Mouse (Mus musculus) embryo, embryonic 10 days (tissue): ENCODE measurements around the gene Bcr.

Experiments
- DNase-seq: peaks from one replicate; pipeline ENCODE4 v3.0.0-alpha.2; 2015; ENCODE audit warnings: low spot score

The Bcr gene

GRCm38 (mm10) chr10:75130372-75131046, 70.1 kb downstream of the Bcr start:
- DNase-seq, result no peak

DNA sequence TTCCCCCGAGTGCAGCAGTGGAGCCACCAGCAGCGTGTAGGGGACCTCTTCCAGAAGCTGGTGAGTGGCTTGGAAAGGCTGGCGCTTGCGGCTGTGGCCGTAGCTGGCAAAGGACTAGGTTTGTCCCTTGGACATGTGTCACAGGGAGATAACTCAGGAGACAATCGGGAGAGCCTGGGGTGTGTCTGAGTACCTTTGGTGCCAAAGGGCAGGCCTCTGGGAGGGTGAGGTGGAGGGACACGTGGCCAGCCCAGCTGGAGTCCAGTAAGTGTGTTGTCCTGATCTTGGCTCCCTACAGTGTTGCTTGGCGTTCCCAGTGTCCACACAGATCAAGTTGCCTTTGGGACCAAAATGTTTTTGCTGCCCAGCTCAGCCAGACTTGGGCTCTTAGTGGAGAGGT, 71.2 kb downstream of the Bcr start:
- DNase-seq, result no peak

- no peak for DNase-seq
These were observed 74.6 kb downstream of the Bcr start for GRCm38 (mm10) chr10:75134861-75135517.

GRCm38 (mm10) chr10:75135518-75136162, 75.2 kb downstream of the Bcr start:
- DNase-seq, result no peak

- DNase-seq, result no peak
These were observed 76.8 kb downstream of the Bcr start for GRCm38 (mm10) chr10:75137148-75137547.

- DNase-seq, result no peak
These were observed 84.8 kb downstream of the Bcr start for GRCm38 (mm10) chr10:75145221-75145620.

- DNase-seq, result no peak
These were observed 85.6 kb downstream of the Bcr start for GRCm38 (mm10) chr10:75146001-75146400.

GRCm38 (mm10) chr10:75146619-75147018, 86.2 kb downstream of the Bcr start:
- DNase-seq, result no peak

DNA sequence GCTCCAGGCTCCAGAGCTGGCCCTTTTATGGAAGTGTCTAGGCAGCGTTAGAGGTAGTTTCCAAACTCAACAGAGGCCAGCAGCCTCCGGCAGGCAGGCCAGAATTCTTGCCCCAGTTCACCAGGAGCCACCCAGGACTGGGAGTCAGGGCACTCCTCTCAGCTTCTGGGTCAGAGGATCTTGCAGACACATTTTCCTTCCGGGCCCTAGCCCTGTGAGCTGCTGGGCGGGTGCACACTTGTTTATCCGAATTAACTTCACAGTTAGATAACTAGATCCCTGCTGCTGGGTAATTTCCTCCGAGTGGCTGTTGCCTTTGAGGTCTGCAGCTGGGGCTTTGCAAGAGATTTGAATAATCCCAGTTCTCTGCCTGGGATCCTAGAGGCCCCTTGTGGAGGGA, 87.9 kb downstream of the Bcr start:
- DNase-seq, result no peak

GRCm38 (mm10) chr10:75150361-75150760, 90.0 kb downstream of the Bcr start:
- DNase-seq, result no peak

DNA sequence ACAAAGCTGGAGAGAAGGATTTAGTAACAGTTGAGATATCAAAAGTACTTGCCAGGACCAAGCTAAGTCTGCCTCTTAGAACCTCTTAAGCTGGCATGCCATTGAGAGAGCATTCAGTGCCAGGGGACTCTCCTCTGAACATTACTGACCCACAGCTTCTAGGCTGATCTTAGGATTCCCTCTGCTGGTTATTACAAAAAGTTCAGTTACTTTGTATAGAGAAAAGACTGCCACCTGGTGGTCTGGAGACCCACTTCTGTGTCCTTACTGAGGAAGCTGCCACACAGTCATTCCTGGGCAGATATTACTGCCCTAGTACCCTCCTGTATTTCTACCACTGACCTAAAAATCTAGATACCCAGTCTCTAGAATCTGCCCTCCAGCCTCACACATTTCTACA, 90.9 kb downstream of the Bcr start:
- DNase-seq, result peak; percentile 79

- DNase-seq, result peak; percentile 50
These were observed 96.4 kb downstream of the Bcr start for GRCm38 (mm10) chr10:75156835-75157234.

DNA sequence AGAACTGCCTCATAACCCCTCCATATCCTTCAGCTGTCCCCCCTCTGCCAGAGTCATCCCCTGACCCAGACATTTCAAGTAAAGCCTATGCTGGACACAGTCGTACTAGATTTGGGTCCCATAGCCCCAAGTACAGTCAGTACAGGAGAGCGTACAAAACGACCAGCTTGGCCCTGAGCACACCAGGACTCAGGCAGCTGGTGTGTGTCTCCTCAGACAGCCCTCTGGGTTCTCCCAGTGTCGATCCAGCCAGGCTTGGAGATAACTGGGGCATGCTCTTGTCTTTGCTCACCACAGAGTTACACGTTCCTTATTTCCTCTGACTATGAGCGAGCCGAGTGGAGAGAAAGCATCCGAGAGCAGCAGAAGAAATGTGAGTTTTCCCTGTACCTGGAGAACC, 97.3 kb downstream of the Bcr start:
- DNase-seq, result no peak

- DNase-seq, result no peak
These were observed 98.0 kb downstream of the Bcr start for GRCm38 (mm10) chr10:75158356-75158755.

DNA sequence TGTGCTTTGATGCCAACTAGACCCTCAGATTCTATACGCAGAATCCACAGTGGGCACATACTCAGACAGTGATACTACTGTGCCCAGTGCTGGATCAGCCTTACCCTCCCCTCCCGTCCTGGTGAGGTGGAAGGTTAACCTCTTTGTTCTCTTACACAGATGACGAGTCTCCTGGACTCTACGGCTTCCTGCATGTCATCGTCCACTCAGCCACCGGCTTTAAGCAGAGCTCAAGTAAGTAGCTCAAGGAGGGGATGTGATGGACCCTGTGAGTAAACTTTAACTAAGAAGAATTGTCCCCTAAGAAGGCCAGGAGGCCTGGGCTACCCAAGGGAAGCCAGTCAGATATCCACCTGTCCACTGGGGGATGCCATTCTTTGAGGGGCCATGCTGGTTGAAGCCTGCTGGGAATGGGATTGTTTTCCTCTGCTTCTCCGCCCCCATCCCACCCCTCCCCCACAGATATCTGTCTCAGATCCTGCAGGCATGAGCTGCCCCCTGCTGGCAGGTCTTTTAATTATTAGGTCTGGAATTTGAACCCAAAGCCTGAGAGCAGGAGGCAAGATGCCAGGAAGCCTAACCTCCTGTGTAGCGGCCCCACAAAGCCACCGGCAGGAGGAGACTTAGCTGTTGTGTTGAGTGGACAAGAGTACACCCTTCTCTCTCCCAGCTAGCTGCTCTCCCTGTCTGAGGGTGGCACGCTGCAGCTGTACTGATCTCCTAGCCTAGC, 99.9 kb downstream of the Bcr start:
- DNase-seq, result no peak

GRCm38 (mm10) chr10:75165825-75166481, 105.6 kb downstream of the Bcr start:
- DNase-seq, result no peak

- DNase-seq, result no peak
These were observed 106.2 kb downstream of the Bcr start for GRCm38 (mm10) chr10:75166601-75167000.

- DNase-seq, result no peak
These were observed 109.9 kb downstream of the Bcr start for GRCm38 (mm10) chr10:75170207-75170850.

DNA sequence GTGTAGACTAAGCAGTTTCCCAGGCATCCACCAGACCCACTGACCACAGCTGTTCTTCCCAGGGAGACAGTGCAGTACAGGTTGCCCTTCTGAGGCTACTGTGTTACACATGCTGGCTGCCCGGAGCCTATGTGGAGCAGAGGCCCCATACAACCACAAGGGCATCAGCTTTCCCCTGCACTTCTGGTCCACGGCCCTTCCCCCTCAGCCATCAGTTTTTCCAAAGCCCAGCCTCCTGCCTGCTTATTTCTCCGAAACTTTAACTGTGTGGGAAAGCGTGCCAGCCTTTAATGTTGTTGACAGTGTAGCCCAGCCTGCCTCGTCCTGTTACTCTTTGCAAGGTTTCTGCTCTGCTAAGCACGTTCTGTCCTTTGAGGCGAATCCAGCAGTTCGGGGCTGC, 112.7 kb downstream of the Bcr start:
- DNase-seq, result no peak

- no peak for DNase-seq
These were observed 113.3 kb downstream of the Bcr start for GRCm38 (mm10) chr10:75173712-75174111.

DNA sequence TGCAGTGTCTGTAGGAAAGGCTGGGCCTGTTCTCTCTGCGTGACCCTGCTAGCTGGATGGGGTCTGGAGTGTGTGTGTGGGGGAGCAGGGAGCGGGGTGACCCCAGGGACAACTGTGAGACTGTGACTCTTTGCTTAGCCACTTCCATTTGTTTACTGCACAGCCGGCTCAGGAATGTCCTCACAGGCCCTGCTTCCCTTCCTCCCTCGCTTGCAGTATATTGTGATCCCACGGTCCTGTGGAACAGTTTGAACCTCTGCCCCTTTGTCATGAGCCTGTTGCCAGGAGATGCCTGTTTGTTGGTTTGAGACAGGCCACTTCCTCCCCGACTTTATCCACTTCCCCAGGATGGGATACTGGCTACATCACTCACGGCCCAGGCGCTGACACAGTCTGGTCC, 116.1 kb downstream of the Bcr start:
- no peak for DNase-seq

DNA sequence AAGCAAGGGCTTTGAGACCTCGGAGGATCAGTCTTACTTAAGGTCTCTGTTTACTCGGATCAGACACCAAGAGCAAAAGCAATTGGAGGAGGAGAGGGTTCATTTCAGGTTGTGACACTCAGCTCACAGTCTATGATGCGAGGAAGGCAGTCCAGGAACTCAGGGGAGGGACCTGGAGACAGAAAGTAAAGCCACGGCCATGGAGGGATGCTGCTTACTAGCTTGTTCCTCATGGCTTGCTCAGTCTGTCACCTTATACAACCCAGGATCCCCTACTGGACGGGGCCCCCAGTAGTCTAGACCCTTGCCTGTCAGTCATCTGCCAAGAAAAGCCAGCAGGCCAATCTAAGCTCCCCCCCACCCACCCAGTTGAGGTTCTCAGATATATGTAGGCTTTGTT, 118.5 kb downstream of the Bcr start:
- no peak for DNase-seq
